Mouse (Mus musculus): Measurements from ENCODE around the gene 1700008O03Rik. TPM values are rescaled to one million over a fixed set of nuclear protein-coding genes. Genes with fewer than 3 reads are reported as not detected.

Gene 1700008O03Rik
- polyA plus RNA-seq, 1 experiment from 2014 or later: 3.4 TPM

DNA sequence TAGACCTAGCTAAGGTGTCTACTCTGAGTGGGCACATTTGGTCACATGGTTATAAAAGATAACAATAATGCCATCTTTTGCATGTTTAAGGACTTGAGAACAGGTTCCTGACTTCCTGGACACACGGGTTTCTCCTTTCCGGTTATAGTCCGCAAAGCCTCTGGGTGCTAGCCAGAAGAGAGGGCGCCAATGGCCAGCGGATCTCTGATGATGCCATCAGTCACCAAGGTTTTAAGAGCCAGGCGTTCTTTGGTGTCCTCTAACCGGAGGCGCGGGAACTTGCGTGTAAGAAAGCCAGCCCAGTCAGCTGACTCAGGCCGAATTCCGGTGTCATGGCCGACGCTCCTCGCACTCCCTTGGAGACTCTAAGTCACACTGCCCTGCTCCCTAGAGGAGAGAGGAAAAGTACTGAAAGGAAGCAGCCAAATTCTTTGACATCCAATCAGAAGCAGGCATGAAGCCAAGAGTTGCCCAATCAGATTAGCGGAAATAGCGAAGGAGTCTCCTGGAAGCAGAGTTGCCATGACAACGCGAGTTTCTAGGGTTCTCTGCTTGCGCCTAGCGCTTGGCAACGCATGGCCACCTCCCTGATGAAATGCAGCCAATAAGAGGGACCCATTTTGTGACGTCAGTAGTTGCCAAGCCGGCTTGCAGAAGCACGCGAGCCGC is 19.9 kb upstream of the 1700008O03Rik start:
- Histone ChIP-seq H3K4me3 (replicated peaks) (peak overlapping the region; percentile 42), H3K27me3 (replicated peaks) (peaks cover 6% of the 10 kb centered on the region; the same call in 1 of the 2 replicates), H3K27ac (replicated peaks) (peak overlapping the region; percentile 84), H3K4me2 (peak overlapping the region; percentile 67), H3K36me3 (no peaks in the 10 kb centered on the region), H3K9me3 (replicated peaks) (no peaks in the 10 kb centered on the region), H3K4me1 (peaks cover 9% of the 10 kb centered on the region), H3K9ac (replicated peaks) (peak overlapping the region; percentile 36)
- 2% methylated on average over 27 of the region's 27 CpGs for WGBS
- ATAC-seq (ENCODE audit: low FRiP score): peak; percentile 96

DNA sequence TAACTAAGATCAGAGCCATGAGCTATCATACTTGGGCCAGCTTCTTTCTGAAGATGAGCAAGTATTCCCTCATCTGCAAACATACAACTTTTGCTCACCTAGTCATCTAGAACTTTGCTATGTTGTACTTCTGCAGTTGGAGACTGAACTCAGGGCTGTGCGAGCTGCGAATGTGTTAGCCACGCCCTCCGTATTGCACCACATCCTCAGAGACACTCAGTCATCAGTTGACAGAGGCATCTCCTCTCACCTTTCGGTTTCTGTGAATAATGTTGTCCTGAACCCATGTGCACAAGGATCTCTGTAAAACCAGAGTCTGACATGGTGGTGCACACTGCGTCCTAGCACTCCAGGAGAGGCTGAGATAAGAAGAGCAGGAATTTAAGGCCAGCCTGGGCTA is 16.1 kb upstream of the 1700008O03Rik start:
- H3K9ac ChIP-seq (replicated peaks): no peak overlapping the region
- H3K9me3 ChIP-seq (replicated peaks): no peaks in the 10 kb centered on the region
- H3K4me1 ChIP-seq: peaks cover 9% of the 10 kb centered on the region
- peaks cover under 1% of the 10 kb centered on the region; the same call in 1 of the 2 replicates for H3K27me3 ChIP-seq (replicated peaks)
- H3K27ac ChIP-seq (replicated peaks): no peak overlapping the region
- WGBS: 88% methylated on average over 6 of the region's 6 CpGs
- H3K4me2 ChIP-seq: no peak overlapping the region
- ATAC-seq (ENCODE audit: low FRiP score): no peak
- H3K4me3 ChIP-seq (replicated peaks): no peak overlapping the region
- H3K36me3 ChIP-seq: peaks cover 5% of the 10 kb centered on the region; the same call in 1 of the 2 replicates

GRCm38 (mm10) chr7:44398570-44398969 is 12.9 kb upstream of the 1700008O03Rik start:
- peak; percentile 66 for ATAC-seq (ENCODE audit: low FRiP score)
- no peaks in the 10 kb centered on the region for H3K4me1 ChIP-seq
- no peak overlapping the region for H3K9ac ChIP-seq (replicated peaks)
- H3K4me2 ChIP-seq: no peak overlapping the region
- WGBS: 20% methylated on average over 3 of the region's 3 CpGs
- H3K4me3 ChIP-seq (replicated peaks): no peak overlapping the region
- H3K27me3 ChIP-seq (replicated peaks): no peaks in the 10 kb centered on the region; the same call in 1 of the 2 replicates
- no peak overlapping the region for H3K27ac ChIP-seq (replicated peaks)
- no peaks in the 10 kb centered on the region for H3K9me3 ChIP-seq (replicated peaks)
- peaks cover 5% of the 10 kb centered on the region; the same call in 1 of the 2 replicates for H3K36me3 ChIP-seq

GRCm38 (mm10) chr7:44393284-44393683 is 7.7 kb upstream of the 1700008O03Rik start:
- Histone ChIP-seq H3K27me3 (replicated peaks) (peaks cover 3% of the 10 kb centered on the region; the same call in 1 of the 2 replicates), H3K9me3 (replicated peaks) (no peaks in the 10 kb centered on the region), H3K4me1 (no peaks in the 10 kb centered on the region), H3K4me2 (no peak overlapping the region), H3K9ac (replicated peaks) (no peak overlapping the region), H3K36me3 (no peaks in the 10 kb centered on the region), H3K27ac (replicated peaks) (no peak overlapping the region), H3K4me3 (replicated peaks) (no peak overlapping the region)
- WGBS: 92% methylated on average over 17 of the region's 17 CpGs
- ATAC-seq (ENCODE audit: low FRiP score): no peak

- H3K4me3 ChIP-seq (replicated peaks): no peak overlapping the region
- H3K4me1 ChIP-seq: no peaks in the 10 kb centered on the region
- H3K9me3 ChIP-seq (replicated peaks): no peaks in the 10 kb centered on the region
- H3K27me3 ChIP-seq (replicated peaks): peaks cover 7% of the 10 kb centered on the region
- H3K4me2 ChIP-seq: no peak overlapping the region
- no peak overlapping the region for H3K27ac ChIP-seq (replicated peaks)
- ATAC-seq (ENCODE audit: low FRiP score): no peak
- WGBS: 90% methylated on average over 14 of the region's 14 CpGs
- H3K9ac ChIP-seq (replicated peaks): no peak overlapping the region
- H3K36me3 ChIP-seq: 0 out of 2 replicates have a peak, but pooled peaks cover 4% of the 10 kb centered on the region
Measured at GRCm38 (mm10) chr7:44392341-44392740, 6.7 kb upstream of the 1700008O03Rik start.

- Histone ChIP-seq H3K4me2 (no peak overlapping the region), H3K9ac (replicated peaks) (no peak overlapping the region), H3K4me3 (replicated peaks) (no peak overlapping the region), H3K9me3 (replicated peaks) (no peaks in the 10 kb centered on the region), H3K27me3 (replicated peaks) (peaks cover 8% of the 10 kb centered on the region; the same call in 1 of the 2 replicates), H3K4me1 (no peaks in the 10 kb centered on the region), H3K36me3 (0 out of 2 replicates have a peak, but pooled peaks cover 4% of the 10 kb centered on the region), H3K27ac (replicated peaks) (no peak overlapping the region)
- ATAC-seq (ENCODE audit: low FRiP score): no peak
- WGBS: 83% methylated on average over 4 of the region's 4 CpGs
Measured at GRCm38 (mm10) chr7:44391831-44392230, 6.2 kb upstream of the 1700008O03Rik start.

DNA sequence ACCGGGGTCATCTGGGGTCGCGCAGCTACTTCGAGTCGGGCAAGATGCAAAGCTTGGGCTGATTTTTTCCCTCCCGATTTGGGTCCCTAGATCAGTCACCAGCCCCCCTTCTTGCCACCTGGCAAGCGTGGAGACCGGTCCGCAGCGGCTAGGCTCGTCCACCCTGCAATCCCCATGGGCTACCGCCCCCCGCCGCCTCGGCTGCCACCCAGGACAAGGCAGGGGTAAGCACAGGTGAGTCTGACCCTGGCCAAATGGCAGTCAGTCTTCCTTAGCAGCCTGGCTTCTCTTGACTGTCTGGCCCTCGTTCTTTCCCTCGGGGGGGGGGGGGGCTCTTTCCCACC is 932 bp downstream of the 1700008O03Rik start:
- Histone ChIP-seq H3K4me1 (peaks cover 26% of the 10 kb centered on the region), H3K4me2 (peak overlapping the region; percentile 95), H3K9me3 (replicated peaks) (no peaks in the 10 kb centered on the region), H3K9ac (replicated peaks) (peak overlapping the region; percentile 71), H3K27me3 (replicated peaks) (peaks cover 8% of the 10 kb centered on the region), H3K36me3 (0 out of 2 replicates have a peak, but pooled peaks cover 4% of the 10 kb centered on the region), H3K4me3 (replicated peaks) (peak overlapping the region; percentile 54), H3K27ac (replicated peaks) (peak overlapping the region; percentile 71)
- under 1% methylated on average over 16 of the region's 17 CpGs for WGBS
- peak; percentile 46 for ATAC-seq (ENCODE audit: low FRiP score)

DNA sequence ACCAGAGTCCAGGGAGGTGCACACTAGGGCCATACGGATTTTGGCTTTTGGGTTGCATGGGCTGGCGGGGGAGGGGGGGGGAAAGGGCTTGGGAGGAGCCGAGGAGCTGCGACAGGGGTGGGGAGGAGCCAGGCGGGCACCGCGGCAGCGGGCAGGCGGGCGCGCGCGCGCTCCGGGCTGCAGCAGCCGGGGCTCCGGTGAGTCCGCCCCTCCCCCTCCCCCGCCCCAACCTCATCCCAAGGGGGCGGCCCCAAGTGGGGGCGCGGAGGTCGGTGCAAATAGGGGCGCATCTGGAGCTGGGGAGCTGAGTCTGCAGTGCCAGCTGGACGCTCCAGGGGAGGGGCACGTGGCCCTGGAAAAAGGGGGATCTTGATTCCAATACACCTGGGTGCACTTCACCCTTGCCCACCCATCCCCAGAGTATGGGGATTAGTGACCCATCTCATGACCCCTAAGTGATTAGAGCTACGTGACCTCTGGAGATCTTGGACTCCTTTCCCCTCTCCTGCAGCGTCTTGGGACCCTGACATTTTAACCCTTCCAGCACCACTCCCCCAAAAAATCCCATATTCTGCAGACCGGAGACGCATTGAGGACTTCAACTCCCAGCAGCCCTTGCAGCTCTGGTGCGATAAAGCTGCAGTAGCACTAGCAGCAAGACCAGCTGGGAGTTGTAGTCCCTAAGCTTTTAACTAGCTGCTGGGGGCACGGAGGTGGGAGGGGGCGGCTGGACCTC is 1.5 kb downstream of the 1700008O03Rik start, which contains the start of gene Syt3:
Syt3 (plus strand) TSS at position 123 of the 736 bp plus-strand sequence.
- Histone ChIP-seq H3K9me3 (replicated peaks) (no peaks in the 10 kb centered on the region), H3K27me3 (replicated peaks) (peaks cover 8% of the 10 kb centered on the region), H3K4me2 (peak within 1 kb of the TSS; percentile 95), H3K4me1 (peaks cover 26% of the 10 kb centered on the region), H3K27ac (replicated peaks) (peak within 1 kb of the TSS; percentile 71), H3K9ac (replicated peaks) (peak within 1 kb of the TSS; percentile 71), H3K36me3 (0 out of 2 replicates have a peak, but pooled peaks cover 4% of the 10 kb centered on the region), H3K4me3 (replicated peaks) (peak within 1 kb of the TSS; percentile 54)
- ATAC-seq (ENCODE audit: low FRiP score): peak; percentile 92
- under 1% methylated on average over 25 of the region's 33 CpGs for WGBS

DNA sequence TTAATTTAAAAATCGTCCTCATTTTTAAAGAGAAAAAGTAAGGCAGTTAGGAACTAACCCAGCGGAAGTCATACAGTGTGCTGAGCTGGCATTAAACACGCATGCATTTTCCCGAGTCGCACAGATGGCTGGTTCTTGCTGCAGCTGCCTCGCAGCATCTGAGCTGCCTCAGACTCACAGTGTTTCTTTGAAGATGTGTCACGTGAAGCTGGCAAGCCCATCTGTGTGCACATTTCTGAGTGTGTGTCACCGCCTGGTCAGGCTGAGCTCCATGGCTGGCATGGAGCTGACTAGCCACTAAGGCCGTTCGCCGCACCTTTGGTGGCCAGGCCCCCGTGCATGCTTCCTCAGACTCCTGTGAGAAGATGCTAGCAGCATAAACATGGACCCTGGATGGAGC is 3.1 kb downstream of the 1700008O03Rik start:
- Histone ChIP-seq H3K27ac (replicated peaks) (peak overlapping the region; percentile 71), H3K4me2 (no peak overlapping the region), H3K27me3 (replicated peaks) (peaks cover 3% of the 10 kb centered on the region), H3K36me3 (no peaks in the 10 kb centered on the region), H3K9ac (replicated peaks) (no peak overlapping the region), H3K9me3 (replicated peaks) (no peaks in the 10 kb centered on the region), H3K4me3 (replicated peaks) (no peak overlapping the region), H3K4me1 (peaks cover 26% of the 10 kb centered on the region)
- 46% methylated on average over 12 of the region's 12 CpGs for WGBS
- ATAC-seq (ENCODE audit: low FRiP score): 0 out of 2 replicates have a peak, but pooled peaks have one; percentile 1

DNA sequence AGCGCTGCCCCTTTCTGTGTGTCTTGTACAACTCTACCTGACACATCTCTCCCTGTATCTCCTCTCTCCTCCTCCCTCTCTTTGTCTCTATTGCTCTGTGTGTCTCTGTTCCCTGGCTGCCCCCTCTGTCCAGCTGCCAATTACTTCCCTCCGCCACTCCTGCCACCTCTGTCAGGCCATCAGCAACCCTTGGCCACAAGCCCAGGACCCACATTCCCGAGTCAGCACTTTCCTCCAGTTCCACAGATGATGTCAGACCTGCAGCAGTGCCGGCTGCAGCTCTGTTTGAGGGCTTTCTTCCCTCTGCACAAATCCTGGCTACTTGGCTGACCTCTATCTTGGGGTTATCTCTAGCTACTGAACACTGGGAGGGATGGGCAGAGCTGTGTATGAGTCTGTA is 7.3 kb downstream of the 1700008O03Rik start:
- Histone ChIP-seq H3K9me3 (replicated peaks) (no peaks in the 10 kb centered on the region), H3K4me1 (peaks cover 25% of the 10 kb centered on the region), H3K4me2 (no peak overlapping the region), H3K9ac (replicated peaks) (no peak overlapping the region), H3K27me3 (replicated peaks) (no peaks in the 10 kb centered on the region), H3K36me3 (no peaks in the 10 kb centered on the region), H3K4me3 (replicated peaks) (no peak overlapping the region), H3K27ac (replicated peaks) (no peak overlapping the region)
- 42% methylated on average over 4 of the region's 4 CpGs for WGBS
- no peak for ATAC-seq (ENCODE audit: low FRiP score)

DNA sequence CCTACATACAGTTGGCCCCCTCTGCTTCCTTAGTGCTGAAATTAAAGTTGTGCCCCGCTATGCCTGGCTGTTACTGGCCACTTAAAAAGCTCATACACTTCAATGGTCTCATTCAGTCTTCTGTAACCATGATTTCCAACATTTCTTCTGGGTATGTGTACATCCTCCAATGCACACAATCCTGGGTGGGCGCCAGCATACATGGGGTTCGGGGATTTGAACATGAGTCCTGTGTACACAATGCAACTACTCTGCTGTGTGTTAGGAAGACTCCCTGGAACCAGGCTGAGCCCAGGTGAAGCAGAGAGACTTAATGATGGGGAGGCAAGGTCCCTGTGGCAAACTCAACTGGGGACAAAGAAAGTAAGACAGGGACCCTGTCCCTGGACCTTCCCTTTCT is 9.8 kb downstream of the 1700008O03Rik start:
- WGBS: 69% methylated on average over 3 of the region's 3 CpGs
- H3K9me3 ChIP-seq (replicated peaks): no peaks in the 10 kb centered on the region
- no peak for ATAC-seq (ENCODE audit: low FRiP score)

More for the DNA sequence above, 9.8 kb downstream of the 1700008O03Rik start:
- H3K9ac ChIP-seq (replicated peaks): no peak overlapping the region
- no peak overlapping the region for H3K27ac ChIP-seq (replicated peaks)
- H3K36me3 ChIP-seq: no peaks in the 10 kb centered on the region
- H3K4me3 ChIP-seq (replicated peaks): no peak overlapping the region
- H3K27me3 ChIP-seq (replicated peaks): no peaks in the 10 kb centered on the region
- peaks cover 17% of the 10 kb centered on the region for H3K4me1 ChIP-seq
- H3K4me2 ChIP-seq: peak overlapping the region; percentile 82; the same call in 1 of the 2 replicates
